Comparison of ENCODE assay signal across 21 mouse cellular contexts in the genomic region with DNA sequence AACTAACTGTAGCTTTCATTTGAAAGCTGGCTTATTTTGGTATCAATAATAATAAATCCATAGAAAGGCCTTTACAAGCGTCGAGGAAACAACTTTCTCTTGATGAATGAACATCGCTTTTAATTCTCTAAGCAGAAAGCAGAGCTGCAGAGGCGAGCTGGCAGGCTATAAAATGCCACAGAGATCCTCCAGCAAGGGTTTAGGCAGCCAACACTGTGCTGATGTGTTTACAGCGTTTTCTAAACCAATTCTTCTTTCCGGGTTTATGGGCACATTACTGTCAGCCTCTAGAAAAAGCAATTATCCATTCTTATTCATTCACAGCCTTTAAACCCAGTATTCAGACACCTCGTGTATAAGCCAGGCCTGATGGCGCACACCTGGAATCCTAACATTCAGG. TPM values are rescaled to one million over a fixed set of nuclear protein-coding genes. Genes with fewer than 3 reads are reported as not detected.
"Had no signal": no experiment of that assay in that cellular context is flagged by ENCODE, and none has a peak within 500 bp of the region (broad histone marks: within the 10 kb centered on the region; RNA-seq: fewer than 3 reads in every experiment).

No protein-coding gene starts in this region.

- H3K27ac ChIP-seq: kidney, postnatal 0 days; limb, embryonic 12.5 days; limb, embryonic 15.5 days; liver, embryonic 12.5 days; liver, embryonic 15.5 days; neural tube, embryonic 12.5 days; stomach, embryonic 15.5 days had no signal

- H3K4me3 ChIP-seq: limb, embryonic 12.5 days; limb, embryonic 15.5 days; liver, embryonic 12.5 days; liver, embryonic 15.5 days; neural tube, embryonic 12.5 days; stomach, embryonic 15.5 days had no signal

- DNase-seq: kidney, adult 18-20 months; kidney, adult 9 months; kidney, postnatal 25 days; left cerebral cortex, postnatal 4 days; lung, adult 2 months; lung, postnatal 14 days; lung, postnatal 4 days; midbrain, embryonic 14.5 days; retina, postnatal 1 day; right cerebral cortex, postnatal 25 days; spleen, adult 18-20 months; thymus, adult 18-20 months; thymus, postnatal 36 days had no signal

RNA-seq across cellular contexts. Expression of a gene that starts 7.5 kb away (rescaled TPM):
- total RNA-seq: megakaryocyte-erythroid progenitor cell, adult 5-6 weeks had no signal
